Mouse (Mus musculus): ENCODE measurements around the gene Fbxw21. TPM values are rescaled to one million over a fixed set of nuclear protein-coding genes. Genes with fewer than 3 reads are reported as not detected.

The Fbxw21 gene
- polyA plus RNA-seq, 1 experiment from 2014 or later: not detected

- H3K4me1 ChIP-seq (ENCODE audit: insufficient read depth): peaks cover 32% of the 10 kb centered on the region
- peak overlapping the region; percentile 98 for H3K9ac ChIP-seq
- DNase-seq: peak; percentile 33
These were observed 65.0 kb downstream of the Fbxw21 start for GRCm38 (mm10) chr9:109096856-109097255.

DNA sequence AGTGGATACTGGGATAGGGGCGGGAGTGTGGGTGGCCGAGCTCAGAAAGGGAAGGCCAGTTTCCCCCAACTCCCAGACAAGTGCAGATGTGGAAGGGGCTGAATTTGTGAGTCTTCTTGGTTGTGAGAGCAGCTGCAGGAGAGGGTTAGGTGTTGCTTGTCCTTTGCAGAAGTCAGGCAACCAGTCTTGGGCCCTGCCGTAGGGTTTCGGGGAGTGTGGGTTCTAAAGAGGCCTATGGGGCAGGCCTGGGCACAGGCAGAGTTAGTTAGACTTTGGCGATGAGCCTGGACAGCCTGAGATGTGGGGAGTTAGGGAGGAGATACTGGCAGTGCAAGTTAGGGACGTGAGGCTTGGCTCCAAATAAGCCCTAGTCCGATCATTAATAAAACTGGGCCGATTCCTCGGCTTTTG, 65.6 kb downstream of the Fbxw21 start:
- peak overlapping the region; percentile 99 for H3K27ac ChIP-seq (ENCODE audit: low read depth)
- no peaks in the 10 kb centered on the region for H3K27me3 ChIP-seq (ENCODE audit: insufficient read depth, low read length)
- ATAC-seq (ENCODE audit: insufficient read depth): 0 out of 2 replicates have a peak, but pooled peaks have one; percentile 0
- H3K4me2 ChIP-seq: peak overlapping the region; percentile 87
- peak overlapping the region; percentile 72 for H3K4me3 ChIP-seq (ENCODE audit: low read depth, low read length)
- H3K36me3 ChIP-seq (ENCODE audit: insufficient read depth): peaks cover 20% of the 10 kb centered on the region
- 10% methylated on average over 9 of the region's 9 CpGs for WGBS
- peak; percentile 58 for DNase-seq
- peaks cover 32% of the 10 kb centered on the region for H3K4me1 ChIP-seq (ENCODE audit: insufficient read depth)
- TF ChIP-seq CTCF (IDR thresholded peaks at IDR 0.05; ENCODE audit: low read depth): no peak
- peak overlapping the region; percentile 98 for H3K9ac ChIP-seq
- H3K9me3 ChIP-seq (ENCODE audit: low read depth, low read length): no peaks in the 10 kb centered on the region

More at GRCm38 (mm10) chr9:109096856-109097255, 65.0 kb downstream of the Fbxw21 start:
- Histone ChIP-seq H3K36me3 (ENCODE audit: insufficient read depth) (peaks cover 20% of the 10 kb centered on the region), H3K27ac (ENCODE audit: low read depth) (peak overlapping the region; percentile 99), H3K4me2 (peak overlapping the region; percentile 87), H3K9me3 (ENCODE audit: low read depth, low read length) (no peaks in the 10 kb centered on the region), H3K27me3 (ENCODE audit: insufficient read depth, low read length) (no peaks in the 10 kb centered on the region), H3K4me3 (ENCODE audit: low read depth, low read length) (peak overlapping the region; percentile 72)
- no peak for TF ChIP-seq CTCF (IDR thresholded peaks at IDR 0.05; ENCODE audit: low read depth)
- no peak for ATAC-seq (ENCODE audit: insufficient read depth)
- 20% methylated on average over 6 of the region's 6 CpGs for WGBS

DNA sequence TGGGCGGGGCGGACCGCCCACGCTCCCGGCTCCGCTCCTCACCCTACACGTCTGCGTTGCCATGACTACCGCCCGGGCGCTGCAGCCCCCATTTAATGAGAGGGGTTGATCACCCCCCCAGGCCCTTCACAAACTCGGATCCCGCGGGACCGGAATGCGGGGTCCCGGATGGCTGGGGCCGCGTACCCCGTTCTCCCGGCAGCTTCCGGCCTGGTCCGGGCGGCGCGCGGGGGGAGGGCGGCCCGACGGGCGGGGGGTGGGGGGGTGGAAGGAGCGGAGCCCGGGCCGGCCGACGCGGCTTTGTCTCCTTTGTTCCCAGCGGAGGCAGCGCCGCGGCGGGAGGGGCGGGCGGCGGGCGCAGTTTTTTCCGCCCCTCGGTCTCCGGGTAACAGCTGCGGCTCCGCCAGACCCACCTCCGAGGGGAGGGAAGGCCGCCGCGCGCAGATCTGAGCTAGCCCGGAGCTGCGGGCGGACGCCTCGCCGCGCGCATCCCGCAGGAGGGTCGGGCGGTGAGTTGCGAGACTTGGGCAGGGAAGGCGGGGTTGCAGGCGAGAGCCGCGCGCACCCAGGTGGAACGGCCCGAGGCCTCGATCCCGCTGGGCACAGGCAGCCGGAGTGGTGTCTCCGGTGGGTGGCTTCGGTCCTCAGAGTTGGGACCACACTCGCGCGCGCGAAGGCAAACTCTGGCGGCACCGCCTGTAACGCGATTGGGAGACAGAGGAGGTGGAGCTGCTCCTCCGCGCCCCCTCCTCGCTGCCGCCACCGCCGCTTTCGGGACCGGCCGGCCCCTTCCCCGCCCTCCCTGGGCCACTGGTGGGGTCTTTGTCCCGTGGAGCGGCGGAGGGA, 66.5 kb downstream of the Fbxw21 start, which contains the start of gene Plxnb1:
Plxnb1 (plus strand) TSS at position 253 of the 846 bp plus-strand sequence.
- DNase-seq (peak; percentile 88), ATAC-seq (ENCODE audit: insufficient read depth) (peak; percentile 57)
- Histone ChIP-seq H3K9ac (peak within 1 kb of the TSS; percentile 98), H3K4me1 (ENCODE audit: insufficient read depth) (peaks cover 32% of the 10 kb centered on the region), H3K27ac (ENCODE audit: low read depth) (peak within 1 kb of the TSS; percentile 99), H3K9me3 (ENCODE audit: low read depth, low read length) (no peaks in the 10 kb centered on the region), H3K4me2 (peak within 1 kb of the TSS; percentile 87), H3K36me3 (ENCODE audit: insufficient read depth) (peaks cover 13% of the 10 kb centered on the region), H3K27me3 (ENCODE audit: insufficient read depth, low read length) (no peaks in the 10 kb centered on the region), H3K4me3 (ENCODE audit: low read depth, low read length) (peak within 1 kb of the TSS; percentile 72)
- under 1% methylated on average over 89 of the region's 102 CpGs for whole genome bisulfite sequencing
- no peak for TF ChIP-seq CTCF (IDR thresholded peaks at IDR 0.05; ENCODE audit: low read depth)

- H3K4me3 ChIP-seq (ENCODE audit: low read depth, low read length): peak overlapping the region; percentile 72
- H3K27me3 ChIP-seq (ENCODE audit: insufficient read depth, low read length): no peaks in the 10 kb centered on the region
- H3K4me2 ChIP-seq: peak overlapping the region; percentile 87
- no peak for TF ChIP-seq CTCF (IDR thresholded peaks at IDR 0.05; ENCODE audit: low read depth)
- H3K36me3 ChIP-seq (ENCODE audit: insufficient read depth): peaks cover 10% of the 10 kb centered on the region; the same call in 1 of the 2 replicates
- peaks cover 32% of the 10 kb centered on the region for H3K4me1 ChIP-seq (ENCODE audit: insufficient read depth)
- peak; percentile 11 for ATAC-seq (ENCODE audit: insufficient read depth)
- H3K27ac ChIP-seq (ENCODE audit: low read depth): peak overlapping the region; percentile 99
- DNase-seq: peak; percentile 67
- no peaks in the 10 kb centered on the region for H3K9me3 ChIP-seq (ENCODE audit: low read depth, low read length)
- H3K9ac ChIP-seq: peak overlapping the region; percentile 98
- WGBS: 2% methylated on average over 21 of the region's 21 CpGs
These were observed 67.2 kb downstream of the Fbxw21 start for GRCm38 (mm10) chr9:109094553-109095136.

- peak overlapping the region; percentile 72 for H3K4me3 ChIP-seq (ENCODE audit: low read depth, low read length)
- H3K9ac ChIP-seq: peak overlapping the region; percentile 98; the same call in 1 of the 2 replicates
- H3K4me2 ChIP-seq: peak overlapping the region; percentile 87
- peaks cover 13% of the 10 kb centered on the region; the same call in 1 of the 2 replicates for H3K36me3 ChIP-seq (ENCODE audit: insufficient read depth)
- no peak for TF ChIP-seq CTCF (IDR thresholded peaks at IDR 0.05; ENCODE audit: low read depth)
- no peaks in the 10 kb centered on the region for H3K9me3 ChIP-seq (ENCODE audit: low read depth, low read length)
- peak; percentile 55 for DNase-seq
- H3K4me1 ChIP-seq (ENCODE audit: insufficient read depth): peaks cover 28% of the 10 kb centered on the region
- WGBS: 7% methylated on average over 11 of the region's 11 CpGs
- ATAC-seq (ENCODE audit: insufficient read depth): no peak; the same call in 1 of the 2 replicates
- no peaks in the 10 kb centered on the region for H3K27me3 ChIP-seq (ENCODE audit: insufficient read depth, low read length)
- peak overlapping the region; percentile 99 for H3K27ac ChIP-seq (ENCODE audit: low read depth)
These were observed 67.9 kb downstream of the Fbxw21 start for GRCm38 (mm10) chr9:109093786-109094552.

- no peak overlapping the region for H3K27ac ChIP-seq (ENCODE audit: low read depth)
- 42% methylated on average over 6 of the region's 6 CpGs for WGBS
- peaks cover 17% of the 10 kb centered on the region for H3K4me1 ChIP-seq (ENCODE audit: insufficient read depth)
- H3K4me3 ChIP-seq (ENCODE audit: low read depth, low read length): no peak overlapping the region
- TF ChIP-seq CTCF (IDR thresholded peaks at IDR 0.05; ENCODE audit: low read depth): no peak
- peaks cover 13% of the 10 kb centered on the region; the same call in 1 of the 2 replicates for H3K36me3 ChIP-seq (ENCODE audit: insufficient read depth)
- H3K4me2 ChIP-seq: no peak overlapping the region
- no peaks in the 10 kb centered on the region for H3K27me3 ChIP-seq (ENCODE audit: insufficient read depth, low read length)
- DNase-seq (no peak), ATAC-seq (ENCODE audit: insufficient read depth) (no peak)
- H3K9ac ChIP-seq: no peak overlapping the region
- no peaks in the 10 kb centered on the region for H3K9me3 ChIP-seq (ENCODE audit: low read depth, low read length)
These were observed 69.0 kb downstream of the Fbxw21 start for GRCm38 (mm10) chr9:109092799-109093198.

All from lung, embryonic 14.5 days (tissue).